Mouse (Mus musculus) 3134 (cell line): ENCODE measurements around the gene Tmem163.

Experiments used
- DNase-seq: peaks from one replicate; pipeline ENCODE4 v3.0.0-alpha.2; 2011; ENCODE audit warnings: low spot score; ENCODE audit not compliant: insufficient read length; ENCODE audit errors: extremely low read depth

Tmem163 gene

DNA sequence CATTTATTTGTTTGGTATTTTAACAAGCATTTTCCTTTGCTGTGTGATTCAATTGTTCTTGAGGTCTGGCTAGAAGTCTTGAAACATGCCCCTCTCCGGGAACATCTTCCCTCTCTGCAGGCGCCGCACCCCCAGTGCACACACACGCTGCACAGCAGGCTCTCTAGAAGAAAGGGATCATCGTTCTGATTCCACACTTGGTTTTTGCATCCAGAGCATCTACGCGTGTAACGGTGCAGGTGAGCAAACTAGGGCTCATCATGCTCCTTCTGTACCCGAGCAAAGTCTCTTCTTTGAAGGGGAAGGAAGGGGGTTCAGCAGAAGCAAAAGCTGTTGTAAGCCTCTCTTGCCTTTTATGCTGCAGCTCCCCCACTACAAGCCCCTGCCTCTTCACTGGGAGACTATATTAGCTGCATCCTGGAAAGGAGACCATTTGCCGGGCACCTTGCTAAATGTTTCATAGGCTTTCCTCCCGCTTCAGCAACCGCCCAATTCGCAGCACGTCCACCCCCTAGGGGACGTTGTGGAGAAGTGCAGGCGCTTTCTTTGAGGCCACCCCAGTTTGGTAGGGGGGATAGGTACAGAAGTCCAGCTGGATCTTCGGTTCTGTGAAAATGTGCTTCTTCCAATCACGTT lies at the start of gene Tmem163:
Gene Tmem163 (minus strand): TSS at position 51 of the 636 bp plus-strand sequence.
- DNase-seq, result no peak

DNA sequence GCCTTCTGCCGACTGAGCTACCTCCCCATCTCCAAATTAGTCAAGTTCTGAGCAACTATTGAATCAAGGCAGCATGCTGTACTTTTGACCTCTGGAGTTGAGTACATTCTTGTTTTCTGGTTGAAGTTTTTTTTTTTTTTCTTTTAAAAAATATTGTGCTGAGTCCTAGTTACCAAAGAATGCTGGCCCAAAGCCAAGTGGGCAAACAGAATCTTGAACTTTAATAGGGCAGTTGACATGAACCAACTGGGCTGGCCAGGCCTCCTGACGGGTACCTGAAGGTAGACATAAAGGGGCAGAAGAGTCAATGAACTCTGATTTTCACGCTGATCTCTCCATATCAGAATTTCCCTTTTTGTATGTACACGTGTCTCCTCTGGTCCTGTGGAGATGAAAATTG lies 49.7 kb upstream of the Tmem163 start, which contains the start of gene Acmsd:
Gene Acmsd (plus strand): TSS at position 318 of the 400 bp plus-strand sequence.
- no peak for DNase-seq

DNA sequence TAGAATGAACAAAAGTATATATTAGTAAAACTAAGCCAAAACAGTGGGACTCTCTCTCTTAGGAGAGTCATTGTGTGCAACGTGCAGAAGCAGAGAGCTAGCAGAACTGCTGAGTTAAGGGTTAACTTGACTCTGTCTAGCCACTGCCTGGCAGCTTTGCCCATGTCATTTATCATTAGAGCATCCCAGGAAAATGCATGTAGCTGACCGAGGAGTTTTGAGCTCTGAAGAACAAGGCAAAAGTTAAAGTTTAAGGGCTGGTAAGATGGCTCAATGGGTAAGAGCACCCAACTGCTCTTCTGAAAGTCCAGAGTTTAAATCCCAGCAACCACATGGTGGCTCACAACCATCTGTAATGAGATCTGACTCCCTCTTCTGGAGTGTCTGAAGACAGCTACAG lies 44.2 kb upstream of the Tmem163 start:
- DNase-seq, result no peak

DNA sequence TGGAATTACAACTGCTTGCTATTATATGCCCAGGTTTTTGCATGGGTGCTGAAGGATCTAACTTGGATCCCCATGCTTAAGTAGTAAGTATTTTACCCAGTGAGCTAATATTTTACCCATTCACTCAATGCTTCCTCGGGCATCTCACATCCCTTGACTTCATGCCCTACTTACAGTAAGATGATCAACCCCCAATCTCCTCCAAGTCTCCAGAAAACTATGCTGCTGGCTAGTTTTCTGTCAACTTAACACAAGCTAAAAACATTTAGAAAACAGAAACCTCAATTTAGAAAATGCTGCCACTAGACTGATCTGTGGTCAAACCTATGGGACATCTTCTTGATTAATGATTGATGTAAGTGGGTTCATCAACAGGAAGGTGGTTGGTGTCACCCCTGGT lies 38.9 kb upstream of the Tmem163 start:
- DNase-seq, result no peak

DNA sequence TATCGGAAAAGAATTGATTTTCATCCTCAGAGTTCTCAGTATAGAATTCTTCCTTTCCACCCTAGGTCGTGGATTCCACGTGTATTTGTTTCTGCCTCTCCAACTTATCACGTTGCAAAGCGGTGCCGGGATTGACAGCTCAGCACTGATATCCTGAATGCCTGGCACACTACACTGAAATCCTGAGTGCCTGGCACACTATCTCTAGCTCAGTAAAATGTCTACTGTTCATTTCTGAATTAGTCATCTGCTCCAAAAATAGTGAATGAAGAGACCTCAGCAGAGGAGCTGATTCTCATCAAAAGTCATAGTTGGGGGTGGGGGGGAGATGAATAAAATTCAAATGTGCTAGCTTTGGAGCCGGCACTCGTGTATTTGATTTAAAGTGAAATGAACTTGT lies 37.1 kb upstream of the Tmem163 start:
- no peak for DNase-seq

DNA sequence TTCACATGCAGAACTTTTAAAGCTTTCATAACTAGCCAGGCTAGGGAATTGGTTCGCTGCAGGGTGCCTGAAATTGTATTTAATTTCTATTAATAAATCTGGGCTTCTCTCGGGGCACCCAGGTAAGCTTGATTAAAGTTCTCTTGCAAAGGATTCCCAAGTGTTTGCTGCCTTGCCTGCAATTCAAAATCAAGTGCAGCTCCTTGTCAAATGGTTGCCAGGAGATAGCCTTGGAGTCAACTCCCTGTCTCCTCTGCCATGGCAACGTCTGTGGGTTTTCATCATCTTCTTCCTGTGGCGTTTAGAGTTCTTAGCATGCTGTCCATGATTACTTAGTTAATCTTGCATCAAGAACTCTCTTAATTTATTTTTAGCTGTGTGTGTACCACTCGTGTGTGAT lies 26.9 kb upstream of the Tmem163 start:
- no peak for DNase-seq

DNA sequence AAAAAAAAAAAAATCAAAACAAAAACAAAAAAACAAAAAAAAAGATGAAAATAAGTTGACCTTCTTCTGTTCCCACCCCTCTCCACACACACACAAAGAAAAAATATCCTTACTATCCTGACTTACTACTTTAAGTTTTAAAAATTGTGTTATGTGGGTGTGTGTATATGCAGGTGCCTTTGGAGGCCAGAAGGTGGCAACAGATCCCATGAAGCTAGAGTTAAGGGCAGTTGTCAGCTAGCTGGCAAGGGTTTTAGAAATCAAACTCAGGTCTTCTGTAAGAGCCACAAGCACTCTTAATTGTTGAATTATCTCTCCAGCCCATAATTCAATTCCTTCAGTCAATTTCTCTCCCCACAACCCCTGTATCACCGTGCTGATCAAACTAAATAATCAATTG lies 22.8 kb upstream of the Tmem163 start:
- no peak for DNase-seq

DNA sequence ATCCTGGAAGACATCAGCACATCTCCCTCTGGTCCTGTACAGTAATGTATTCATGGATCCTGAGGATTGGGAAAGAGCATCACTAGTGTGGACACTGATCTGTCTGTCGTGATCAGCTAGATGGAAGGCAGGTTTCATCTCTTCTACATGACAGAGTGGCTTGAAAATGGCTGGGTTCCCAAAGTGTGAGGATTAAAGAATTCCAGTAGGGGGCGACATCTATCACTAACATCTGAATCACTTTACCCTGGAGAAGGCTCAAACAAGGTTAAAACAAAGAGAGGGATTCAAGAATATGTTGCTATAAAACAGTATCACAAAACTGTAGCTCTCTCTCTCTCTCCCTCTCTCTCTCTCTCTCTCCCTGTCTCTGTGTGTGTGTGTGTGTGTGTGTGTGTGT lies 17.2 kb upstream of the Tmem163 start:
- DNase-seq, result no peak

DNA sequence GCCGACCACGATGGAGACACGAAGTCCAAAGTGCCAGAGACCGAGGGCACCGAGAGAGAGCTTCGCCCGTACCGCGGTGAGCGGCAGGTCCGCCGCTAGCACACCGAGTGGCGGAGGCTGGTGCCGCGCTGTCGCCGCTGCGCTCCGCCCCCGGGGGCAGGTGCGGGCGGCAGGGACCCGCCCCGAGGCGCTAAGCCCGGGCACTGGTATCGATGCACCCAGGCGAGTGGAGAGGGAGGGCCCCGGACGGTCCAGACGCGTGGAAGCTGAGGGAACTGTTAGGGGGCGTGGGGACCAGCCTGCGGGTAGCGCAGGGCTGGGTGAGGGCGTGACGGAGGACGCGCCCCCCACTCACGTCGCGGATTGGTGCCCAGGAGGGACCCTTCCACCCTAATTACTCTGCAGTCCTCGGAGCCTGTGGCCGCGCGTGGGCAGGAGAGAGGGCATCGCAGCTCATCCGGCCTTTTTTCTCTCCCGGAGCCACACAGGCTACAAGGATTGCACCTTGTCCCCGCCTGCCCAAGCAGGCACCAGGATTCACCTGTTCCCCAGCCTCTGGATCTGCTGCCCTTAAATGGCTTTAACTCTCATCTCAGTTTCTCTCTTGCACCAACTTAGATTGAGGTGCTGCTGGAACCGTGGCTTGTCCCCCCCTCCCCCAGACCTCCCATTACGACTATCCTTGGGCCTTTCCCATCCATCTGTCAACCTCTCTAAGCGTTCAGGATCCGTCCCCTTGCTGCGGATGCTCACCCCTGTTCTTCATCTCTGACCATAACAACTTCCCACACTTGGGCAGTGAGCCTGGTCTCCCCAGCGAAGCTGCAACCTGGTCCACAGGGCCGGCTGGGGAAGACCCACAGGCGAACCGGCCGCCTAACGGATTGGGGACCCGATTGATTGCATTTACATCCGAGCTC lies 1.4 kb downstream of the Tmem163 start:
- DNase-seq, result no peak

DNA sequence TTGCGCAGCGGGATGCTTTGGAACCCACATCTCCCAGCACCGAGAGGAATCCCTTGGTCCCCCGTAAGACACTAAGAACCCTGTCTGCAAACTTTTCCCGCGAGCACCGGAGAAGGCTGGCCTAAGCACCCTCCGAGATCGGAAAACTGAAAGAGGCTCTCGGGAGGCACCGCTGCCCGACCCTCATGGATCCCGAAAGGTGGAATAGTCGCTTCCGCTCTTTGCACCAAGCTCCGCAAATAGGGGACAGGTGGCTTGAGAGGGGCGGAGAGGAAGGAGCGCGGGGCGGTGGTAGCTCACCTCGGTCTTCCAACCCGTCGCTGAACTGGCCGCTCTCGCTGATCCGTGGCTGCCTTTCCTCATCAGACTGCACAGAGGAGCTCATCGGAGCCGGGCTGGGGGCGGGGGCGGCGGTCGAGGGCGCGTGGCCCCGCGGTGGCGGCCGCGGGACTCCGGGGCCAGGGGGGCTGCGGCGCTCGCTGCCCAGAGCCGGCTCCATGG lies 2.2 kb downstream of the Tmem163 start:
- DNase-seq, result no peak

DNA sequence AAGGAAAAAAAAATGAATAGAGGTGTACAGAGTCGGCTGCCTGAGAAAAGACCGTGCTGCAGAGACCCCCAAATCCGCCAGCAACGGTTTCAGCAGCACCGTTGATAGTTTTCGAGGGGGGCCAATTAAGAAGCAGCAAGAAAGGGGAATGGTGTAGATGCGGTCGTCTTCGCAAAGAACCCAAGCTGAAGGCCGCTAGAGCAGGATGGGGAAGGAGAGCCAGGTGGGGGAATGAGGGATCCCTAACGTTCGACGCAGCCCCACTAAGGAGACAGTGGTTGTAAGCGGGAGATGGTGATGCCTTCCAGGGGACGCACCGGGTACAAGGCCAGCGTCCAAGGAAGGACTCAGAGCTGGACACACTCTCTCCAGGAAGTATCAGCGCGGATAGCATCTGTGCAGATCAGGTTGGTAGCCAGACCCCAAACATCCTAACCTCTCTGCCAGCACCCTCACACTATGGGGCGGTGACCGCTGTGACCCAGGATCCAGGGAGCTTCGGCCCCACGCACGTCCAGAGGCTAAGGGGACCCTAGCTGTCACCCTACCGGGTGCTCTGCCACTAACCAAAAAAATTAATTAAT lies 2.7 kb downstream of the Tmem163 start:
- no peak for DNase-seq

DNA sequence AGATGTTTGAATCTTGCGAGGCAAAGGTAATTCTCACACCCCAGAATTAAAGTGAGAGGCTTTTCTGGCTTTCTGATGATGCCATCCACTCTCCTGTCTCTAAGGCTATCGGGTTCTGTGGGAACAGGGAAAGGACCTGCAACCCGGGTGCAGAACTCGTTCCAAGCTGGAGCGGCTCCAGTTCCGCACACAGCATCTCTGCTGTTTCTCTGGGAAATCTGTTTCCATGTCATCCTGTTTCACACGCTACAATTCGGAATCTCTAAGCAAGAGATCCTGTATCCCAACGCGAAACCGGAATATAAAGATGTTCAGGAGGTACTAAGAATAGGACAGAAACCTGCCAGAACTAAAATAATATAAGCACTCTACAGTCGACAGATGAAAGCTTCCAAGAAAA lies 3.2 kb downstream of the Tmem163 start:
- no peak for DNase-seq

DNA sequence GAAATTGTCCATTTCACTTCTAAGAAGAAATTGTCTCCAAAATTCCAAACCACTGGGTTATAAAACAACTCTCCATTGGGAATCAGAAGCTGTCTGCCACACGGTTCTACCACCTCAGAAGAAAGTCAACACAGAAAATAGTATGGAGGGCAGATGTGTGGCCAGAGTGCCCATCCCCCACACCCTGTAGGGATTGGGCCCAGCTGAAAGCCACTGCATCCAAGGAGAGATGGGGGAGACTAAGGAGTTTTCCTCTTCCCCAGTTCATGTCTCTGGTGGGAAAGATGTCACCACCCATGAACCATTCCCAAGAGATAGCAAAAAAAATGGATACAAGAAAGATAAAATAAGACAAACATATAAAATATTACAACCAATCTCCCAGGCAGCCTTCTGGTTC lies 4.1 kb downstream of the Tmem163 start:
- DNase-seq, result no peak

DNA sequence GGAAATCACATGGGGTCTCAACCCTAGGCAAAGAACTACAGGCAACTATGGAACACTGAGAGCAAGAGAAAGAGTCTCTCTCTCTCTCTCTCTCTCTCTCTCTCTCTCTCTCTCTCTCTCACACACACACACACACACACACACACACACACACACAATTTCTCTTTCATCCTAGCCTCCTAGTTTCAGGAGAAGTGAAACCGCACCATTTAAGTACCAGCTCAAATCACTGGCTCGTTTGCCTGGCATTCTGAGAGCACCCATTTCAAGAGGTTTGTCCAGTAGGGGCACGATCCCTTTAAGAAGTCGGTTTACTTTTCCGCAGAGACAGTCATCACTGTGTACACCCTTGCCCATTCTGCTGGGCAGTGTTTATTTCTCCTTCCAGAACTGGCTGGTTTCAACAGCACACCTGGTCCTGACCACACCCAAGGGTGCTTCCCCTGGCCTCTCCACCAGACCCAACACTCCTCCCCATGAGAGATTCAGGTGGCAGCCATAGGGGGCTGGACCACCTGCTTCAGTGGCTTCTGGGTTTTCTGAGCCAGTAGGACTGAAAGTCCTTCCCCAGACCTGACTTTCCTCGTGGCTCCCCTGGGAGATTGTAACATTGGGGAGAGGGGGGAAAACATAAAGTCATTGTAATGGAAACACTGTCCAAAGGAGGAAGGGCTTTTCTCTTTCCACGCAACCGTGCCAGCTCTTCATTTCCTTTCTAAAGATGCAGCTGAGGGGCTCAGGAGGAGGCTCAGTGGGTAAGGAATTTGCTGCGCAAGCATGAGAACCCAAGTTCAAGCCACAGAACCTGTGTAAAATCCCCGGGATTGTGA lies 5.9 kb downstream of the Tmem163 start:
- no peak for DNase-seq

DNA sequence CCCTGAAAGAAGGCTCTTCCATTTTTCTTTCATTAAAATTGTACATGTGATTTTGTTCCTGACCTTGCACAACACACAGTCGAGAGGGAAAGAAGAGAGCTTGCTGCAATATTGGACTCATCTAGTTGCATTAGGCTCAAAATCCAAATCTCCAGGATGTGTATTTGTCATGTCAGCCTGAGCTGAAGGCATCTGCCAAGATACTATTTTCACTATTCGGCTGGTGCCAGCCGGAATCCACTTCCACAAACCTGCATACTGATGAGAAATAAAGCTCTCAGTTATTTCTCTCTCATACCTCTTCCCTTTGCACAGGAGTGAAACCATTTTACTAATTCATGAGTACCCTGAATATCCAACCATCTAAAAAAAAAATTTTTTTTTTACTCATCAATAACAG lies 11.2 kb downstream of the Tmem163 start:
- DNase-seq, result no peak

DNA sequence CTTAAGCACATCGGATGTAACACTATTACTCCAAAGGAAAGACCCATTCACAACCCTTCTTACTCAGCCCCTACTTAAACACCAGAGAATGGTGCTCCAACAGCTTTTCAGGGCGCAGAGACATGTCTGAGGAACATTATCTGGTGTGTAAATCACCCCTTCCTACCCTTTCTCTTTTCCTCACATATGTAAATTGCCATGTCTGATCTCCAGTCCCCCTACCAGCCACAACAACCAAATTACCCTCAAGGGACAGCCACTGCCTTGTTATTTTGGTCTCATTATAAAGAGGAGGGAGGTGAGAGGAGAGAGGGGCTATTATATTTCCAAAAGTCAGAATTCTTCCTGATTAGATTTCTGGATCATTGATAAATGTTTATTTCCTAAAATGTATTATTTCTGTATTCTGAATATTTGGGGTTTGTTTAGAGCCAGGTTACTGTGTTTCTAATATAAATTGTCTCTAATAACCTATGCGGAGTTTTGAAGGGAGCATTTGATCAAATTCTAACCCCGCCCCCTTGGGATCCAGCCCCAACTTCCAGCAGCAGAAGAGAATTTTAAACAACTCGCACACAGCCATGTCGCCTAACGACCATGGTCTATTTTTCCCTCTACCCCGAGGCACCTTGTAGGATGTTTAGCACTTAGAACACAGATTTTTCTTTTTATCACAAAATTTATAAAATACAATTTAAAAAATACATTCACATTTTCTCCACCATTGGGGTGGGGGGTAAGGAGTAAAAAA lies 12.1 kb downstream of the Tmem163 start:
- no peak for DNase-seq

DNA sequence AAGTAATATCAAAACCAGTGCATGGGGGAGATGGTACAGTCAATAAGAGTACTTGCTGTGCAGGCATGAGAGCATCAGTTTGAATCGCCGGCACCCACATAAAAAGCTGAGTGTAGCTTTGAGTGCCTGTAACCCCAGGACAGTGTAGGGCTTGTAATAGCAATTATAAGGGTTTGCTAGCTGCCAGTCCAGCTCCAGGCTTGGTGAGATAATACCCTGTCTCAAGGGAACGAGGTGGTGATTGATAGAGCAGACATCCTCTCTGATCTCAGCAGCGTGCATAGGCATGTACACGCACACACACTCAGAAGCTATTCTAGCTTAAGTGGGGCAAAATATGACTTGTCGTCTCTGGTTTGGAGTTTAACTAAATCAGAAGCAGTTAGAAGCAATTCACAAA lies 13.1 kb downstream of the Tmem163 start:
- DNase-seq, result no peak

DNA sequence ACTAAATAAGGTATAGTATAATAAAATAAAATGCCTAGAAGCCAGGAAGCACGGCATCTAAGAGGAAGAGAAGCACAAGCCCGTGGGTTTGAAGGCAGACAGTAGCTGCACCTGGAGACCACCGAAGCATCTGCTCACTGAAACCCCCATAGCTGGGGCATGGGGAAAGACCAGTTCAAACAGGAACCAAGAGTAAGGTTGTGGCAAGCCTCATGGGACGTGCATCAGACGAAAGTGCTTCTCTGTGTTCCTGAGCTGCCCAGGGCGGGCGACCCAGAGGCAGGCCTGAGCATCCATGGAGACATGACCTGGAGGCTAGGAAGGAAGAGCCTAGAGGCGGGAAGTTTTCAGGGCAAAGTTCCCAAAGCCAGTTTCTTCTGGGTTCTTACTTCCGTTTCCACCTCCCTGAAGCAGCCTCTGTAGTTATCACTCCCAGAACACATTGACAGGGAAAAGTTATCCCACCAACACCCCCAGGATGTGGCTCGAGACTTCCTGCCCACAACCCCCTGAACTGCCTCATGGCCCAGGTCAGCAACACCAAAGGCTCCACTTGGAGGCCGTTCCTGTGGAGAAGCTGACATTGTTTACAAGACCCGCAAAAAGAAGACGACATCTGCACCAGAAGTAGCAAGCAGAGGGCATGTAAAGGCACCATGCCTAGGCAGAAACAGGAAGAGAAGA lies 16.8 kb downstream of the Tmem163 start:
- DNase-seq, result no peak
